Mouse (Mus musculus): ENCODE data around the gene Tvp23a. TPM values are rescaled to one million over a fixed set of nuclear protein-coding genes. Genes with fewer than 3 reads are reported as not detected.

Gene Tvp23a
- polyA plus RNA-seq, 1 experiment from 2014 or later: 25.0 TPM

GRCm38 (mm10) chr16:10479857-10480256 lies 32.7 kb upstream of the Tvp23a start, which contains the start of gene Ciita:
Gene Ciita, plus strand, starts transcription at chr16:10480059.
- H3K27ac ChIP-seq: no peak within 1 kb of the TSS
- no peaks in the 10 kb centered on the region for H3K4me1 ChIP-seq (replicated peaks)
- 0 out of 2 replicates have a peak, but pooled peaks cover 4% of the 10 kb centered on the region for H3K27me3 ChIP-seq
- H3K4me3 ChIP-seq (replicated peaks): no peak within 1 kb of the TSS
- no peak within 1 kb of the TSS for H3K4me2 ChIP-seq
- WGBS: 80% methylated on average over 5 of the region's 5 CpGs
- no peak for ATAC-seq (ENCODE audit: insufficient number of reproducible peaks, insufficient read depth, low FRiP score, low TSS enrichment, low read depth)
- no peaks in the 10 kb centered on the region for H3K36me3 ChIP-seq
- H3K9ac ChIP-seq (replicated peaks): no peak within 1 kb of the TSS
- H3K9me3 ChIP-seq: no peaks in the 10 kb centered on the region

- Histone ChIP-seq H3K9me3 (no peaks in the 10 kb centered on the region), H3K4me3 (replicated peaks) (no peak overlapping the region), H3K9ac (replicated peaks) (no peak overlapping the region), H3K4me1 (replicated peaks) (no peaks in the 10 kb centered on the region), H3K4me2 (no peak overlapping the region), H3K27me3 (no peaks in the 10 kb centered on the region), H3K27ac (no peak overlapping the region), H3K36me3 (no peaks in the 10 kb centered on the region)
- 63% methylated on average over 2 of the region's 2 CpGs for WGBS
- no peak for ATAC-seq (ENCODE audit: insufficient number of reproducible peaks, insufficient read depth, low FRiP score, low TSS enrichment, low read depth)
These were observed 28.8 kb upstream of the Tvp23a start for GRCm38 (mm10) chr16:10475919-10476318.

- H3K4me2 ChIP-seq: no peak overlapping the region
- 76% methylated on average over 3 of the region's 3 CpGs for WGBS
- no peaks in the 10 kb centered on the region for H3K4me1 ChIP-seq (replicated peaks)
- H3K36me3 ChIP-seq: no peaks in the 10 kb centered on the region
- ATAC-seq (ENCODE audit: insufficient number of reproducible peaks, insufficient read depth, low FRiP score, low TSS enrichment, low read depth): no peak
- H3K27me3 ChIP-seq: no peaks in the 10 kb centered on the region
- H3K27ac ChIP-seq: no peak overlapping the region
- H3K9me3 ChIP-seq: no peaks in the 10 kb centered on the region
- H3K9ac ChIP-seq (replicated peaks): no peak overlapping the region
- no peak overlapping the region for H3K4me3 ChIP-seq (replicated peaks)
These were observed 27.8 kb upstream of the Tvp23a start for GRCm38 (mm10) chr16:10474956-10475355.

- ATAC-seq (ENCODE audit: insufficient number of reproducible peaks, insufficient read depth, low FRiP score, low TSS enrichment, low read depth): no peak
- Histone ChIP-seq H3K4me1 (replicated peaks) (no peaks in the 10 kb centered on the region), H3K4me3 (replicated peaks) (no peak overlapping the region), H3K27ac (no peak overlapping the region), H3K9ac (replicated peaks) (no peak overlapping the region), H3K27me3 (no peaks in the 10 kb centered on the region), H3K9me3 (no peaks in the 10 kb centered on the region), H3K4me2 (no peak overlapping the region), H3K36me3 (no peaks in the 10 kb centered on the region)
- WGBS: 86% methylated on average over 3 of the region's 3 CpGs
These were observed 24.8 kb upstream of the Tvp23a start for GRCm38 (mm10) chr16:10471950-10472349.

GRCm38 (mm10) chr16:10468201-10468600 lies 21.0 kb upstream of the Tvp23a start:
- ATAC-seq (ENCODE audit: insufficient number of reproducible peaks, insufficient read depth, low FRiP score, low TSS enrichment, low read depth): no peak
- WGBS: 70% methylated on average over 1 of the region's 1 CpGs
- H3K27ac ChIP-seq: no peak overlapping the region

DNA sequence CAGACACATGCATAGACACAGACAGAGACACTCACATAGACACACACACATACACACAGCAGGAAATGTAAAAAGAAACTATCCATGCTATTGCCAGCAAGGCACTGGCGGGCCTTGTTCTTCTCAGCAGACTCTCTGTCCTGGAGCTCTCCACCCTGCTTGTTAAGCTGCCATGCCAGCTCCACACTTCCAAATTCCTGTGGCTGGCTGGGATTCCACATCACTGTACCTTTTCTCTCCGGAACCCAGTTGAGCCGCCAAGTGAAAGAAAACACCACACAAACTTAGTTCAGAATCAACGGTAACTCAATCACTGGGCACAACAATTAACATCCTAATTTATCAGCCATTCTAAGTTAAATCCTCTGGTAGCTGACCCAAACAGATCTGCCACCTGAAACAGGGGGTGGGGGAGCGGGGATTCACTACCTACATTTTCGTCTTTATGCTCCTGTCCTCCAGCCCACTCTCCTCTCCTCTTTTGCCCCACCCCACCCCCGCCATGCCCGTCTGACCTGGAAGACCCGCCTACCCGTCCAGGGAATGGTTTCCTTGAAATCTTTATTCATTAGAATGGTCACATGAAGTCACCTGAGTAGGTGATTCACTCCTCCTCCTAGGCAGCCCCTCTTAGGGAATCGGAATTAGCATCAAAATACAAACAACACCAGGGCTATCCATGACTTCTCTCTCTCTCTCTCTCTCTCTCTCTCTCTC lies 20.4 kb upstream of the Tvp23a start:
- no peak overlapping the region for H3K4me3 ChIP-seq (replicated peaks)
- no peaks in the 10 kb centered on the region for H3K36me3 ChIP-seq
- H3K9ac ChIP-seq (replicated peaks): no peak overlapping the region
- H3K27me3 ChIP-seq: no peaks in the 10 kb centered on the region
- no peaks in the 10 kb centered on the region for H3K9me3 ChIP-seq
- 38% methylated on average over 11 of the region's 11 CpGs for WGBS
- no peak for ATAC-seq (ENCODE audit: insufficient number of reproducible peaks, insufficient read depth, low FRiP score, low TSS enrichment, low read depth)
- H3K4me1 ChIP-seq (replicated peaks): peaks cover 8% of the 10 kb centered on the region
- no peak overlapping the region for H3K27ac ChIP-seq
- no peak overlapping the region for H3K4me2 ChIP-seq

More at GRCm38 (mm10) chr16:10468201-10468600, 21.0 kb upstream of the Tvp23a start:
- Histone ChIP-seq H3K4me3 (replicated peaks) (no peak overlapping the region), H3K9ac (replicated peaks) (no peak overlapping the region), H3K4me1 (replicated peaks) (peaks cover 8% of the 10 kb centered on the region), H3K27me3 (no peaks in the 10 kb centered on the region), H3K4me2 (no peak overlapping the region), H3K36me3 (no peaks in the 10 kb centered on the region), H3K9me3 (no peaks in the 10 kb centered on the region)

GRCm38 (mm10) chr16:10465011-10465681 lies 18.0 kb upstream of the Tvp23a start:
- no peaks in the 10 kb centered on the region for H3K9me3 ChIP-seq
- H3K4me2 ChIP-seq: no peak overlapping the region
- ATAC-seq (ENCODE audit: insufficient number of reproducible peaks, insufficient read depth, low FRiP score, low TSS enrichment, low read depth): peak; percentile 56; the same call in 1 of the 2 replicates
- H3K4me3 ChIP-seq (replicated peaks): no peak overlapping the region
- H3K4me1 ChIP-seq (replicated peaks): peaks cover 8% of the 10 kb centered on the region
- no peaks in the 10 kb centered on the region for H3K27me3 ChIP-seq
- H3K27ac ChIP-seq: no peak overlapping the region
- no peaks in the 10 kb centered on the region for H3K36me3 ChIP-seq
- no peak overlapping the region for H3K9ac ChIP-seq (replicated peaks)
- 10% methylated on average over 4 of the region's 4 CpGs for WGBS

- no peak overlapping the region for H3K9ac ChIP-seq (replicated peaks)
- WGBS: 81% methylated on average over 2 of the region's 2 CpGs
- H3K4me1 ChIP-seq (replicated peaks): peaks cover 8% of the 10 kb centered on the region
- H3K4me3 ChIP-seq (replicated peaks): no peak overlapping the region
- H3K9me3 ChIP-seq: no peaks in the 10 kb centered on the region
- H3K36me3 ChIP-seq: no peaks in the 10 kb centered on the region
- H3K27me3 ChIP-seq: no peaks in the 10 kb centered on the region
- no peak overlapping the region for H3K27ac ChIP-seq
- H3K4me2 ChIP-seq: no peak overlapping the region
- ATAC-seq (ENCODE audit: insufficient number of reproducible peaks, insufficient read depth, low FRiP score, low TSS enrichment, low read depth): no peak
These were observed 14.0 kb upstream of the Tvp23a start for GRCm38 (mm10) chr16:10461178-10461577.

- 65% methylated on average over 2 of the region's 2 CpGs for WGBS
- Histone ChIP-seq H3K27me3 (no peaks in the 10 kb centered on the region), H3K9ac (replicated peaks) (no peak overlapping the region), H3K4me1 (replicated peaks) (peaks cover 10% of the 10 kb centered on the region), H3K9me3 (no peaks in the 10 kb centered on the region), H3K36me3 (no peaks in the 10 kb centered on the region), H3K4me2 (no peak overlapping the region), H3K27ac (no peak overlapping the region), H3K4me3 (replicated peaks) (no peak overlapping the region)
- no peak for ATAC-seq (ENCODE audit: insufficient number of reproducible peaks, insufficient read depth, low FRiP score, low TSS enrichment, low read depth)
These were observed 13.0 kb upstream of the Tvp23a start for GRCm38 (mm10) chr16:10460188-10460587.

DNA sequence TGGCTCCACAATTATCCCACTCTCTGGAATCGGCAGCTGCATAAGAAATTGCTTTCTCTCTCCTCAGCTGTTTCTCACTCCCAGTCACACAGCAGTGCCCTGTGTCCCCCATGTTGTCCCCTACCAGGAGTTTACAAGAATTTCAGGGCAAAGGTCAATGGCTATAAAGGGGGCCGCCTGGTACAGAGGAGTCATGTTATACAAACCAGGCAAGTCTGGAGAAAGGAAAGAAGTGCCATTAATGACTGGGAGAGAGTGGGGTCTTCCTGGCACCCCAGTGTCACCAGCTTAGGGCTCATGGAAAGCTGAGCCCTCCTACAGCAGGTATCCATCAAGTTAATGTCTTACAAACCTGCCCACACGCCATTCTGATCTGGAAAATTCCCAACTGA lies 7.4 kb upstream of the Tvp23a start:
- WGBS: 2% methylated on average over 3 of the region's 3 CpGs
- H3K27ac ChIP-seq: peak overlapping the region; percentile 43; the same call in 1 of the 2 replicates
- H3K4me3 ChIP-seq (replicated peaks): no peak overlapping the region
- no peaks in the 10 kb centered on the region for H3K9me3 ChIP-seq
- no peaks in the 10 kb centered on the region for H3K27me3 ChIP-seq
- peak; percentile 82 for ATAC-seq (ENCODE audit: insufficient number of reproducible peaks, insufficient read depth, low FRiP score, low TSS enrichment, low read depth)
- no peak overlapping the region; the same call in 1 of the 2 replicates for H3K4me2 ChIP-seq
- no peaks in the 10 kb centered on the region for H3K36me3 ChIP-seq
- peaks cover 21% of the 10 kb centered on the region for H3K4me1 ChIP-seq (replicated peaks)
- H3K9ac ChIP-seq (replicated peaks): no peak overlapping the region

DNA sequence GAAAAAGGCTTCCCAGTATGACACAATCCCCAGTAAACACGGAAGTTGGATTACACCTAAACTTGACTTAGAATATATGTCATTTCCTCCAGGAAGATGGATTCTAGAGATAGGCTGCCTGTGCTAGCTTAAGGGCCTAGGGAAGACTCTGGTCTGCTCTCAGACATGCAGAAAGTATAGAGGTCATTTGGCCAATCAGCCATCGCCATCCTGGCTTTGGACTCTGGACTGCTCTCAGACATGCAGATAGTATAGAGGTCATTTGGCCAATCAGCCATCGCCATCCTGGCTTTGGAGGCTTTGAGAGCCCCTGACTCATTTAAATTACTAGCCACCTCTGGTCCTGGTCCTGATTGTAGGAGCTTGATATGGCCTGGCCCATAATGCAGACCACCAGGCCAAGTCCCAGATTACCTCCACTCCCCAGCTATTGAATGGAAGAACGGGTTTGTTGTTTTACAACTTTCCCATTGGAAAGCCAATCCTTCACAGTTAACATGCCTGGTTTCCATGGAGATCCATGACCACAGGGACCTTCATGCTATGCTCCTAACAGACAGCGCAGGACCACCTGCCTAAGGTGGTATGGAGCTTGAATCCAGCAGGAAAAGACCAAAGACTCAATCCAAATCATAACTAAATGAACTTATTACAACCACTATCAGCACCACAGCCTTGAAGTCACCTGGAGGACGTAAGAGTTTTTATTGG lies 6.9 kb upstream of the Tvp23a start:
- Histone ChIP-seq H3K4me2 (no peak overlapping the region; the same call in 1 of the 2 replicates), H3K4me1 (replicated peaks) (peaks cover 21% of the 10 kb centered on the region), H3K27me3 (no peaks in the 10 kb centered on the region), H3K27ac (peak overlapping the region; percentile 43; the same call in 1 of the 2 replicates), H3K9ac (replicated peaks) (no peak overlapping the region), H3K36me3 (no peaks in the 10 kb centered on the region), H3K4me3 (replicated peaks) (no peak overlapping the region), H3K9me3 (no peaks in the 10 kb centered on the region)
- peak; percentile 63 for ATAC-seq (ENCODE audit: insufficient number of reproducible peaks, insufficient read depth, low FRiP score, low TSS enrichment, low read depth)
- WGBS: 39% methylated on average over 6 of the region's 6 CpGs
